Mouse (Mus musculus) gastrocnemius, adult 2 months (tissue): ENCODE results near the gene Syde2. TPM values are rescaled to one million over a fixed set of nuclear protein-coding genes. Genes with fewer than 3 reads are reported as not detected.
A peak's percentile ranks its signal among the peaks of the same experiment; 100 is the strongest.

Source experiments
- DNase-seq: peaks from one replicate; pipeline ENCODE4 v3.0.0; 2022
- H3K27ac ChIP-seq: fragments of 200-600 bp; 2 replicates; pipeline ENCODE4 v1.8.1; 2022; ENCODE audit warnings: mild to moderate bottlenecking
- H3K4me3 ChIP-seq: fragments of 200-600 bp; 2 replicates; pipeline ENCODE4 v1.8.1; 2022; ENCODE audit warnings: mild to moderate bottlenecking, moderate library complexity
- CTCF ChIP-seq: fragments of 200-600 bp; IDR thresholded peaks from 2 replicates; pipeline ENCODE4 v1.8.1; 2022; ENCODE audit warnings: antibody characterized with exemption, mild to moderate bottlenecking, moderate library complexity
- intact Hi-C: fragments of 180-260 bp; cut with DNase I; formaldehyde crosslinking; loops from one replicate; pipeline ENCODE4 v1.15.1; 2025
- total RNA-seq, 2 experiments: library from RNA; stranded (reverse); gene quantifications; 2 replicates each; pipeline ENCODE4 v1.2.3; 2021

Gene Syde2
- total RNA-seq, 2 experiments from 2014 or later = 0.97 to 1.1 TPM

DNA sequence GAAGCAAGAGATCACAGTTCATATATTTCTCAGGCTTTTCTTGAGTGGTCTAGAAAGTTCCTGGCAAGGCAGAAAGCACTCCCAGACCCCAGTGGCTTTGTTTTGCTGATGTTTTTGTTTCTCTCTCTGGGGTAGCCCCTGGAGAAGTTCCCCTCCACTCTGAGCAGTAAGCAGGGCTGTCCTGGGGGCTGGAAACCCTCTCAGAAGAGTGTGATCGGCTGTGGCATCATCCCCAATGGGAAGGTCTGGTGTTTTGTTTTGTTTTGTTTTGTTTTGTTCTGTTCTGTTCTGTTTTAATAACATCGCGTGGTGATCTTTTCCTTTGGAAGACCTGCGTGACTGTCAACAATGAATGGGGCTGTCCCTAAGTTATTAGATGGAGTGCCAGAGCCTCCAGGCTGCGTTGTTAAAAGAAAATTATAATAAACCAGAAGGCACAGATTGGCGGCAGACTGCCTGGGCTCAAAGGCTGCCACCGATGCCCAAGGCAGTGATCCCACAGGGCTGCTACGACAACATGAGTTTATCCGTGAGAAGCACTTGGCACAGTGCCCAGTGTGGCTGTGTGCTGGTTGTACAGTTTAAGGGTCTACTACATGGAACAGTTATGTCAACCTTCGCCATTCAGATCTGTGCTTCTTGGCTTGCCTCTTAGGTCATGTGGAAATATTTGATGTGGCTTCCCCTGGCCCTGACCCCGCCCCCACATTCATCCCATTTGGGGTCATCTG is 63.8 kb downstream of the Syde2 start:
- intact Hi-C loops = no loop called here
- no peak for TF ChIP-seq CTCF
- no peak overlapping the region for H3K4me3 ChIP-seq
- DNase-seq = no peak
- H3K27ac ChIP-seq = no peak overlapping the region

- H3K4me3 ChIP-seq = no peak overlapping the region
- intact Hi-C loops = no loop called here
- H3K27ac ChIP-seq = no peak overlapping the region
- TF ChIP-seq CTCF = peak; percentile 2; the same call in 1 of the 2 replicates
- no peak for DNase-seq
These were observed 65.6 kb downstream of the Syde2 start for GRCm38 (mm10) chr3:146053082-146053814.

DNA sequence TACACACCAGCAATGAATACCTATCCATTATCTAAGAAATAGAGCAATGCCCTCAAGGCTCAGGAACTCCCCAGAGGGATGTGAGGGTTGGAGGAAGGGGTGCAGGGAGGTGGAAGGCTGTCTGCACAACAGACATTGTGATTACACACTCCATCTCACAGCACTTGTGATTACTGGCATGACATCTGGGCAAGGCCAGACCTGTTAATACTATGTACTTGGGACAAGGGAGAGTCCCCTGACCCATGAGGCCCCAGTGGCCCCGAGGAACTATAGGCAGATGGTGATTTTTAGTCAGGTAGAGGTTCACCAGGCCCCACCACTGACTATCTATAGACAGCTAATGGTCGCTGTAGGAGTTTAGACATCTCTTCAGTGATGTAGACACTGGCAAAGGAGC is 66.2 kb downstream of the Syde2 start:
- H3K4me3 ChIP-seq = no peak overlapping the region
- no peak overlapping the region for H3K27ac ChIP-seq
- intact Hi-C loops = no loop called here
- no peak for TF ChIP-seq CTCF
- DNase-seq = no peak

DNA sequence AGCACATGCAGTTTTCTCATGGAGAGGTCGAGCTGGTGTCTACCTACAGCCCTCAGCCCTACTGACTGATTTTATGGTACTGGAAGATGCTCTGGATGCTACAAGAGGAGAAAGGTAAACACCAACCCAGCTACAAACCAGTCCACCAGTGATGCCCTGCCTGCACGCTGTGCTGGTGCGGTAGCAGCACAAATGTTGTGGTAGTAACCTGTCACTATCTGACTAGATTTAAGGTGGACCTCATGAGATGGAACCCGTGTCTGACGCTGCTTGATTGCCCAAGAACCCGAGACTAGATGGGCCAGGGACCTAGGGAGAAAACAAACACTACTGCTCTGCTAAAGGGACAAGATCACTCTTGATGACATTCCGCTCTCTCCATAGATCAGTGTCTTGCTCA is 69.5 kb downstream of the Syde2 start:
- H3K27ac ChIP-seq = no peak overlapping the region
- H3K4me3 ChIP-seq = no peak overlapping the region
- TF ChIP-seq CTCF = no peak
- intact Hi-C loops = loop anchor here (5.0 kb wide), 1 partner anchor 105 kb away; no protein-coding TSS in a partner anchor
- DNase-seq = no peak

- no peak overlapping the region for H3K4me3 ChIP-seq
- TF ChIP-seq CTCF = peak; percentile 86
- peak; percentile 68 for DNase-seq
- intact Hi-C loops = loop anchor here (1.0 to 5.0 kb wide), 2 partner anchors 106 to 120 kb away; no protein-coding TSS in a partner anchor
- no peak overlapping the region for H3K27ac ChIP-seq
These were observed 70.6 kb downstream of the Syde2 start for GRCm38 (mm10) chr3:146058263-146058662.

- no peak for TF ChIP-seq CTCF
- Histone ChIP-seq H3K27ac (no peak overlapping the region), H3K4me3 (peak overlapping the region; percentile 39)
- intact Hi-C loops = loop anchor here (5.0 kb wide), 1 partner anchor 107 kb away; no protein-coding TSS in a partner anchor
- no peak for DNase-seq
These were observed 71.8 kb downstream of the Syde2 start for GRCm38 (mm10) chr3:146059356-146059926.

GRCm38 (mm10) chr3:146063146-146063545 is 75.5 kb downstream of the Syde2 start:
- no peak for DNase-seq
- Histone ChIP-seq H3K27ac (no peak overlapping the region), H3K4me3 (no peak overlapping the region)
- intact Hi-C loops = no loop called here
- TF ChIP-seq CTCF = no peak

- H3K4me3 ChIP-seq = no peak overlapping the region
- H3K27ac ChIP-seq = no peak overlapping the region
- TF ChIP-seq CTCF = no peak
- intact Hi-C loops = no loop called here
- no peak for DNase-seq
These were observed 81.6 kb downstream of the Syde2 start for GRCm38 (mm10) chr3:146069276-146069675.

Other genes with a start within 250 kb of the Syde2 start
- gene Ddah1, start 229.2 kb upstream of the Syde2 start, total RNA-seq = 1 to 10 TPM; 2.2 to 4.4 TPM
- gene Bcl10, start 65.1 kb upstream of the Syde2 start, total RNA-seq = 1 to 10 TPM; 9.6 to 9.8 TPM
- gene 2410004B18Rik, start 49.9 kb upstream of the Syde2 start, total RNA-seq = 10 to 100 TPM; 18.2 to 19.6 TPM
- gene Wdr63, start 120.3 kb downstream of the Syde2 start, total RNA-seq = not detected
- gene Mcoln3, start 129.6 kb downstream of the Syde2 start, total RNA-seq = not detected
- under 1 TPM in 1 of 2 experiments, not detected in 1; 0.74 TPM for gene Mcoln2, start 162.0 kb downstream of the Syde2 start, total RNA-seq
- under 1 TPM; 0.10 to 0.14 TPM for gene Lpar3, start 233.1 kb downstream of the Syde2 start, total RNA-seq